In genomic region chr16:42305934-42306701, GRCm38 (mm10) we compare ENCODE assay signal across 8 mouse cellular contexts. TPM values are rescaled to one million over a fixed set of nuclear protein-coding genes. Genes with fewer than 3 reads are reported as not detected.
A peak's percentile ranks its signal among the peaks of the same experiment; 100 is the strongest.
DNase-seq lines count a peak whose midpoint lies in the region; ATAC-seq and TF ChIP-seq lines count a peak whose summit lies in the region.

No protein-coding gene starts in this region.

- H3K27me3 ChIP-seq in forebrain, postnatal 0 days (ENCODE audit: insufficient read depth, low read length): no peaks in the 10 kb centered on the region
- no peaks in the 10 kb centered on the region for H3K27me3 ChIP-seq in intestine, embryonic 15.5 days (replicated peaks)
- H3K27me3 ChIP-seq in midbrain, embryonic 14.5 days (ENCODE audit: control insufficient read depth, insufficient read depth, low read length): no peaks in the 10 kb centered on the region

- peak; percentile 73 to 75 for DNase-seq in cerebellum, postnatal 10 days
- DNase-seq in cerebellum, adult 9-11 months: no peak
- DNase-seq in WW6 (ENCODE audit: low read depth, low spot score): peak; percentile 74
- peak; percentile 71 for DNase-seq in forebrain, postnatal 0 days
- DNase-seq in midbrain, embryonic 14.5 days: peak; percentile 79
- no peak for DNase-seq in ovary, postnatal 36 days (ENCODE audit: low spot score)
- no peak for DNase-seq in right cerebral cortex, adult 2 months (ENCODE audit: low spot score in 2 of 2)

- peak; percentile 93 for ATAC-seq in forebrain, postnatal 0 days
- peak; percentile 91 for ATAC-seq in intestine, embryonic 15.5 days
- peak; percentile 82 for ATAC-seq in midbrain, embryonic 14.5 days (ENCODE audit: low FRiP score, low TSS enrichment)

- peak overlapping the region; percentile 40 for H3K4me2 ChIP-seq in forebrain, postnatal 0 days (ENCODE audit: low read depth)
- H3K4me2 ChIP-seq in intestine, embryonic 15.5 days (replicated peaks): peak overlapping the region; percentile 57
- H3K4me2 ChIP-seq in midbrain, embryonic 14.5 days (ENCODE audit: low read length): peak overlapping the region; percentile 45

- 0 out of 2 replicates have a peak, but pooled peaks cover 10% of the 10 kb centered on the region for H3K4me1 ChIP-seq in forebrain, postnatal 0 days (ENCODE audit: insufficient read depth)
- 0 out of 2 replicates have a peak, but pooled peaks cover 3% of the 10 kb centered on the region for H3K4me1 ChIP-seq in intestine, embryonic 15.5 days (replicated peaks)
- H3K4me1 ChIP-seq in midbrain, embryonic 14.5 days (ENCODE audit: control insufficient read depth, insufficient read depth, low read length): peaks cover 56% of the 10 kb centered on the region

- TF ChIP-seq CTCF in forebrain, postnatal 0 days (IDR thresholded peaks at IDR 0.05; ENCODE audit: low read depth): peak; percentile 47

- 3% methylated on average over 14 of the region's 14 CpGs for WGBS in forebrain, postnatal 0 days
- 5% methylated on average over 14 of the region's 14 CpGs for WGBS in intestine, embryonic 15.5 days
- WGBS in midbrain, embryonic 14.5 days: 3% methylated on average over 14 of the region's 14 CpGs

- H3K27ac ChIP-seq in forebrain, postnatal 0 days (ENCODE audit: low read depth, low read length): peak overlapping the region; percentile 57
- no peak overlapping the region for H3K27ac ChIP-seq in intestine, embryonic 15.5 days
- H3K27ac ChIP-seq in midbrain, embryonic 14.5 days (replicated peaks; ENCODE audit: low read depth, low read length): peak overlapping the region; percentile 76

- H3K9ac ChIP-seq in forebrain, postnatal 0 days: peak overlapping the region; percentile 44
- H3K9ac ChIP-seq in intestine, embryonic 15.5 days: peak overlapping the region; percentile 32; the same call in 1 of the 2 replicates
- peak overlapping the region; percentile 42; the same call in 1 of the 2 replicates for H3K9ac ChIP-seq in midbrain, embryonic 14.5 days (replicated peaks; ENCODE audit: low read length)

- H3K36me3 ChIP-seq in forebrain, postnatal 0 days (ENCODE audit: insufficient read depth): no peaks in the 10 kb centered on the region
- H3K36me3 ChIP-seq in intestine, embryonic 15.5 days: no peaks in the 10 kb centered on the region
- H3K36me3 ChIP-seq in midbrain, embryonic 14.5 days (ENCODE audit: control insufficient read depth, insufficient read depth, low read length): peaks cover under 1% of the 10 kb centered on the region; the same call in 1 of the 2 replicates

- H3K9me3 ChIP-seq in forebrain, postnatal 0 days (ENCODE audit: low read length): no peaks in the 10 kb centered on the region
- no peaks in the 10 kb centered on the region for H3K9me3 ChIP-seq in intestine, embryonic 15.5 days
- no peaks in the 10 kb centered on the region for H3K9me3 ChIP-seq in midbrain, embryonic 14.5 days (ENCODE audit: control insufficient read depth, low read length)

- peak overlapping the region; percentile 20 for H3K4me3 ChIP-seq in forebrain, postnatal 0 days (ENCODE audit: low read depth, low read length)
- H3K4me3 ChIP-seq in intestine, embryonic 15.5 days (replicated peaks): peak overlapping the region; percentile 25
- H3K4me3 ChIP-seq in midbrain, embryonic 14.5 days (replicated peaks; ENCODE audit: low read depth, low read length): peak overlapping the region; percentile 20

RNA-seq across cellular contexts. Expression of gene Gap43, which starts 34.3 kb away (rescaled TPM):
- total RNA-seq in forebrain, postnatal 0 days (2014; rRNA removed): 1,112 and 1,190 TPM in 2 replicates
- polyA plus RNA-seq in forebrain, postnatal 0 days (2015; fragmentation: Nextera tagmentation; extraction: Ambion mirVana): 1,608 and 1,952 TPM in 2 replicates
- 61.0 and 67.5 TPM in 2 replicates for polyA plus RNA-seq in intestine, embryonic 15.5 days (2015; fragmentation: Nextera tagmentation; extraction: Ambion mirVana)
- 1,427 and 1,759 TPM in 2 replicates for polyA plus RNA-seq in midbrain, embryonic 14.5 days (2014; fragmentation: Nextera tagmentation; extraction: Ambion mirVana)

Comparison
In these comparisons a context has a peak if more than half of its experiments do, and no peak if none do; other contexts are left out.
1. DNase-seq: peak in cerebellum, postnatal 10 days (2 of 2), WW6 (single experiment), forebrain, postnatal 0 days (single experiment) and midbrain, embryonic 14.5 days (single experiment); none in cerebellum, adult 9-11 months (single experiment), ovary, postnatal 36 days (single experiment) and right cerebral cortex, adult 2 months (0 of 2).
2. RNA of gene Gap43, which starts 34.3 kb away (polyA plus RNA-seq): 1,608 to 1,952 TPM in forebrain, postnatal 0 days and 1,427 to 1,759 TPM in midbrain, embryonic 14.5 days; 61.0 to 67.5 TPM in intestine, embryonic 15.5 days; every median in the first group is over 10 times any median in the second.
3. Peak in every context shown above with its lines, with median percentiles within 50 percentile points of each other: ATAC-seq, H3K4me2 ChIP-seq, H3K4me3 ChIP-seq and H3K9ac ChIP-seq.